Mouse (Mus musculus): ENCODE measurements around the gene Ccdc7b.
"Not testable (repeated sequence)": the region's sequence is repeated elsewhere in the genome, so short reads cannot be mapped to it uniquely, and the experiment has no call there.

Gene Ccdc7b

GRCm38 (mm10) chr8:129066834-129067233, at the start of gene Ccdc7b:
Ccdc7b (plus strand) TSS chr8:129067134.
- DNase-seq = not testable (repeated sequence)

- not testable (repeated sequence) for DNase-seq
Measured at GRCm38 (mm10) chr8:129065417-129065816, 1.5 kb upstream of the Ccdc7b start, which contains the start of gene Ccdc7a. Ccdc7a (minus strand) TSS chr8:129065517.

- DNase-seq = not testable (repeated sequence)
Measured at GRCm38 (mm10) chr8:129115761-129116160, 48.8 kb downstream of the Ccdc7b start.

DNA sequence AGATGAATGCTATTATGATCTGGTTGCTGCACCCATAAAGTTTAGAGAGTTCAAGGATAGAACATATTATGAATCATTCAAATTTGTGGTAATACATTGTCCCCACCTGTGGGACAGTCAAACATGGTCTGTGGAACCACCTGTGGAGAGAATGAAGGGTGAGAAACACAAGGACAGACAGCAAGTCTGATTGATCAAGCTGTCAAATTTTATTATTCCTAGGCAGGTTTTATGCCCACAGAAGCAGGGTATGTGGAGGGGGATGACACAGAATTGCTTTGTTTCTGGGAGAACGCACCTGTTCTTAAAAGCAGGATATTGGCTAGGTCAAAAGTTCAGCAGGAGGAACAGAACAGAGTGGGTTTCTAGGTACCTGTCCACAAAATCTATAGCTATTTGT, 64.6 kb downstream of the Ccdc7b start, which contains the start of gene Gm10999:
Gm10999 (minus strand) TSS at position 101 of the 400 bp plus-strand sequence.
- no peak for DNase-seq

- no peak for DNase-seq
Measured at GRCm38 (mm10) chr8:129133475-129133874, 66.5 kb downstream of the Ccdc7b start.
